ENCODE assay signal across 10 mouse cellular contexts in the genomic region with DNA sequence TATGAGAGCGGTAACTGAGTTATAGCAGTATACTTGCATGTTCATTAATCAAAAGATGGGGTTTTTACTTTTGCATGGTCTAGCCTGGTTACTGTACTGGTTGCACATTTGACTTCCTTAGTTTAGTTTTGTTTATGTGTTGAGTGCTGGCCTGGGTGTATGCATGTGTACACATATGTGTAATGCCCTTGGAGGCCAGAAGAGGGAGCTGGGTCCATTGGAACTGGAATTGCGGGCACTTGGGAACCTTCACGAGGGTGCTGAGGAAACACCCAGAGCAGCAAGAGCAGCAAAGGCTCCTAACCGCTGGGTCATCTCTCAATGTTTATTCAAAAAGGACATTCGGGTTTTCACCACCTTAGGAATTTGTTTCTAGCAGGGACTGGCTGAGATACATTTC.
A peak's percentile ranks its signal among the peaks of the same experiment; 100 is the strongest.
DNase-seq lines count a peak whose midpoint lies in the region; ATAC-seq and TF ChIP-seq lines count a peak whose summit lies in the region.
"Had no signal": no experiment of that assay in that cellular context is flagged by ENCODE, and none has a peak within 500 bp of the region (broad histone marks: within the 10 kb centered on the region; RNA-seq: fewer than 3 reads in every experiment).

No protein-coding gene starts in this region.

- TF ChIP-seq EP300 in CH12.LX (IDR thresholded peaks at IDR 0.05; ENCODE audit: low read length), result no peak

- H3K36me3 ChIP-seq in kidney, embryonic 15.5 days, result no peaks in the 10 kb centered on the region
- no peaks in the 10 kb centered on the region for H3K36me3 ChIP-seq in CH12.LX (replicated peaks in 1 of 2; ENCODE audit: control insufficient read depth in 1 of 2, insufficient read depth in 1 of 2, low read length in 1 of 2)
- no peaks in the 10 kb centered on the region for H3K36me3 ChIP-seq in forebrain, embryonic 13.5 days (ENCODE audit: poor library complexity, severe bottlenecking)
- H3K36me3 ChIP-seq: liver, embryonic 15.5 days had no signal

- no peak overlapping the region for H3K27ac ChIP-seq in kidney, embryonic 15.5 days
- no peak overlapping the region for H3K27ac ChIP-seq in CH12.LX (ENCODE audit: insufficient read depth, low read depth)
- no peak overlapping the region for H3K27ac ChIP-seq in forebrain, embryonic 13.5 days
- H3K27ac ChIP-seq: embryonic facial prominence, embryonic 13.5 days; liver, embryonic 15.5 days had no signal

- H3K4me2 ChIP-seq in kidney, embryonic 15.5 days, result no peak overlapping the region
- no peak overlapping the region for H3K4me2 ChIP-seq in CH12.LX (ENCODE audit: insufficient read depth, low read depth, poor library complexity, severe bottlenecking)
- H3K4me2 ChIP-seq in forebrain, embryonic 13.5 days, result no peak overlapping the region
- H3K4me2 ChIP-seq: embryonic facial prominence, embryonic 13.5 days; liver, embryonic 15.5 days had no signal

- no peaks in the 10 kb centered on the region for H3K4me1 ChIP-seq in kidney, embryonic 15.5 days
- no peaks in the 10 kb centered on the region for H3K4me1 ChIP-seq in CH12.LX (ENCODE audit: control insufficient read depth in 1 of 2, insufficient read depth in 2 of 2)
- no peaks in the 10 kb centered on the region for H3K4me1 ChIP-seq in forebrain, embryonic 13.5 days
- H3K4me1 ChIP-seq: embryonic facial prominence, embryonic 13.5 days; liver, embryonic 15.5 days had no signal

- H3K27me3 ChIP-seq in kidney, embryonic 15.5 days, result no peaks in the 10 kb centered on the region
- peaks cover 10% of the 10 kb centered on the region for H3K27me3 ChIP-seq in CH12.LX (replicated peaks)
- no peaks in the 10 kb centered on the region for H3K27me3 ChIP-seq in forebrain, embryonic 13.5 days
- H3K27me3 ChIP-seq: embryonic facial prominence, embryonic 13.5 days; liver, embryonic 15.5 days had no signal

- H3K9me3 ChIP-seq in kidney, embryonic 15.5 days (replicated peaks), result peaks cover 5% of the 10 kb centered on the region; the same call in 1 of the 2 replicates
- peaks cover 5% of the 10 kb centered on the region for H3K9me3 ChIP-seq in CH12.LX (replicated peaks; ENCODE audit: low read length)
- peaks cover 8% of the 10 kb centered on the region for H3K9me3 ChIP-seq in forebrain, embryonic 13.5 days (replicated peaks)
- H3K9me3 ChIP-seq: liver, embryonic 15.5 days had no signal

- H3K79me2 ChIP-seq in CH12.LX (replicated peaks; ENCODE audit: control insufficient read depth, extremely low read depth, insufficient read depth, poor library complexity, severe bottlenecking), result no peaks in the 10 kb centered on the region

- WGBS in kidney, embryonic 15.5 days, result 82% methylated on average over 5 of the region's 5 CpGs
- 79% methylated on average over 5 of the region's 5 CpGs for WGBS in forebrain, embryonic 13.5 days

- ATAC-seq in kidney, embryonic 15.5 days (replicated peaks; ENCODE audit: low FRiP score), result no peak
- ATAC-seq in megakaryocyte-erythroid progenitor cell, adult 5-6 weeks (replicated peaks; ENCODE audit: low FRiP score, low TSS enrichment, poor library complexity, severe bottlenecking), result peak; percentile 92
- ATAC-seq in forebrain, embryonic 13.5 days, result no peak

- no peak for TF ChIP-seq POLR2A in CH12.LX (IDR thresholded peaks at IDR 0.05; ENCODE audit: low read depth, low read length)

- H3K9ac ChIP-seq in kidney, embryonic 15.5 days, result no peak overlapping the region
- H3K9ac ChIP-seq in CH12.LX (ENCODE audit: insufficient read depth, low read depth), result no peak overlapping the region
- H3K9ac ChIP-seq in forebrain, embryonic 13.5 days, result no peak overlapping the region
- H3K9ac ChIP-seq: embryonic facial prominence, embryonic 13.5 days; liver, embryonic 15.5 days had no signal

- TF ChIP-seq CTCF in CH12.LX (conservative IDR thresholded peaks at IDR 0.05 in 1 of 2, IDR thresholded peaks at IDR 0.05 in 1 of 2; ENCODE audit: low read depth in 2 of 2, low read length in 2 of 2), result peak; percentile 79 to 82

- dilution Hi-C loops in CH12.LX (cut with MboI; ENCODE audit: extremely low pct_ligation_motif_present, extremely low pct_unique_long_range_greater_than_20kb, low sequenced_read_pairs), result no loop called here

- H3K4me3 ChIP-seq in kidney, embryonic 15.5 days (replicated peaks), result no peak overlapping the region
- H3K4me3 ChIP-seq in CH12.LX (replicated peaks in 1 of 3; ENCODE audit: low read depth in 2 of 3, low read length in 2 of 3, poor library complexity in 1 of 3), result no peak overlapping the region
- H3K4me3 ChIP-seq in forebrain, embryonic 13.5 days, result no peak overlapping the region
- H3K4me3 ChIP-seq: embryonic facial prominence, embryonic 13.5 days; liver, embryonic 15.5 days had no signal

- peak; percentile 81 for TF ChIP-seq RAD21 in CH12.LX (IDR thresholded peaks at IDR 0.05; ENCODE audit: low read depth, low read length)

- peak; percentile 47 for DNase-seq in kidney, adult 18-20 months
- DNase-seq in CH12.LX (ENCODE audit: extremely low read depth) (peak; percentile 59), MN1 (ENCODE audit: low spot score) (no peak)
- peak; percentile 59 to 85 for DNase-seq in adrenal gland, adult (ENCODE audit: inconsistent age in 2 of 2, low spot score in 1 of 2)
- DNase-seq in hindlimb bud, embryonic 11.5 days (ENCODE audit: extremely low spot score, low read depth, low spot score), result peak; percentile 35

- in situ Hi-C loops in CH12.LX (cut with MboI; ENCODE audit: low pct_ligation_motif_present, low pct_unique_long_range_greater_than_20kb, low sequenced_read_pairs), result no loop called here

TF ChIP-seq in CH12.LX, 34 proteins besides CTCF, POLR2A, EP300 and RAD21:
- TF ChIP-seq GABPA (IDR thresholded peaks at IDR 0.05; ENCODE audit: insufficient replicate concordance, low read depth, low read length) (no peak), E2F4 (IDR thresholded peaks at IDR 0.05; ENCODE audit: insufficient replicate concordance, low read depth, low read length) (no peak), SMC3 (IDR thresholded peaks at IDR 0.05; ENCODE audit: low read depth, low read length) (peak; percentile 67), MAFK (IDR thresholded peaks at IDR 0.05; ENCODE audit: insufficient replicate concordance, low read length) (0 out of 2 replicates have a peak, but pooled peaks have one; percentile 10)
TF ChIP-seq in CH12.LX: peak in this region for 2.
